Mouse (Mus musculus): ENCODE measurements around the gene Zfp729a. TPM values are rescaled to one million over a fixed set of nuclear protein-coding genes. Genes with fewer than 3 reads are reported as not detected.
A peak's percentile ranks its signal among the peaks of the same experiment; 100 is the strongest.
"Not testable (repeated sequence)": the region's sequence is repeated elsewhere in the genome, so short reads cannot be mapped to it uniquely, and the experiment has no call there.

Gene Zfp729a
- 4.2 and 5.1 TPM in 2 replicates for polyA plus RNA-seq (2012; rRNA removed)

DNA sequence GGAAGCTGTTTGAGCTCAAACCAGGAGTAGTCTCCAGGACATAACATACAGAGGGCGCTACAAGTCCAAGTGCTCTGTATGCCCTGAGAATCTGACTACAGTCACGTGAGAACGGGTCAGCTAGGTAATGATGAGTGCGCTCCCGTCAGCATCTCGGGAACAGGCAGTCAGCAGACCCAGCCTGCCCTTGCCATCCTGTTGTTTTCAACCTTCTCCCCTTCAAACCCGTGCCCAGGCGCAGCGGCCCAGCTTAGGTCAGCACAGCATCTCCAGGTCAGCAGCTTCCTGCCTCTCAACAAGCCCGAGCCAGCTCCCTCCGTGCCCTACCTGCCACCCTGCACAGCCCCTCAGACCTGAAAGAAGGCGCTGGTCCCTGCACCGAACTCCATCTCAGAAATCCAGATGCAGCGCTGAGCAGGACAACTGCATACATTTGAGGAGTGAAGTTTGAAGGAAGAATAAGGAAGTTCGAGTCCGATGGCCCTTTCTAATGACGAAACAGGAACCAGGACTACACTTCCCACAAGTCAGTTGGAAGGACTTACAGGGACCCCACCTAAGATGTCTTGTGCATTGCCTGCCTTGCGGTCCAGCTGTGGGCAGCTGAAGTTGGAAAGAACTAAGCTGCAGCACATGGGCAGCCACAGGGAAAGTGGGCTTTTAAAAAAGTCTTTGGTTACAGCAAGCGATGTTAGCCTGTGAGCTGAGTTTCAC lies at the start of gene Zfp729a, which contains the start of gene Gm49345:
TSS of gene Zfp729a (minus strand) at position 498 of the 714 bp plus-strand sequence.
TSS of gene Gm49345 (minus strand) at position 476 of the 714 bp plus-strand sequence.
- peak; percentile 48; the same call in 1 of the 2 replicates for TF ChIP-seq CTCF (IDR thresholded peaks at IDR 0.05; ENCODE audit: borderline replicate concordance, insufficient read depth, low read depth, low read length)
- no peak; the same call in 1 of the 2 replicates for TF ChIP-seq POLR2A (IDR thresholded peaks at IDR 0.05; ENCODE audit: borderline replicate concordance, insufficient read depth, low read length)

DNA sequence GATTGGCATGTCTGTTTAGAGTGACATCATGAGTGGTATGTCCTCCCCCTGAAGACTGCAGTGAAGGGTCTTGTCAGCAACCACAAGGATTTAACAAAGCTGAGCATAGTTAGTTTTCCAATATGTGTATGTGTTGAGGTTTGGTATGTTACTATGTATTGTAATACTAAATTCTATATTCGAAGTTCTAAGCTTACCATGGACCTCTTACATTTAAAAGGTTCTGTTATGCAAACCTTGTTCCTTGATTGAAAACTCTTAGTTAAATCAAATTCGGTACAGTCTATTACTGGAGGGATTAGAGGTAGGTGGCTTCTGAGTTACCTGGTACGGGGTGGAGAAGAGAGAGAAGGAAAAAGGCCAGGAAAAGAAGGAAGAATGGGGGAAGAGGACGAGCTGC lies 49.4 kb upstream of the Zfp729a start, which contains the start of gene Zfp738:
TSS of gene Zfp738 (minus strand) at position 101 of the 400 bp plus-strand sequence.
- no peak for TF ChIP-seq POLR2A (IDR thresholded peaks at IDR 0.05; ENCODE audit: borderline replicate concordance, insufficient read depth, low read length)
- no peak for TF ChIP-seq CTCF (IDR thresholded peaks at IDR 0.05; ENCODE audit: borderline replicate concordance, insufficient read depth, low read depth, low read length)
- H3K4me1 ChIP-seq (ENCODE audit: control insufficient read depth, insufficient read depth, low read length), result no peaks in the 10 kb centered on the region
- 77% methylated on average over 4 of the region's 4 CpGs for WGBS
- H3K27me3 ChIP-seq (ENCODE audit: control insufficient read depth, insufficient read depth, low read length), result no peaks in the 10 kb centered on the region
- no peak within 1 kb of the TSS for H3K27ac ChIP-seq (ENCODE audit: insufficient read depth, low read length)
- no peak for DNase-seq
- no peak within 1 kb of the TSS for H3K4me3 ChIP-seq (replicated peaks; ENCODE audit: insufficient read depth, low read depth, low read length)

More for the DNA sequence above, at the start of gene Zfp729a, which contains the start of gene Gm49345:
- DNase-seq, result peak; percentile 84 to 87
- no peaks in the 10 kb centered on the region for H3K4me1 ChIP-seq (ENCODE audit: control insufficient read depth, insufficient read depth, low read length)
- peak within 1 kb of the TSS; percentile 100 for H3K4me3 ChIP-seq (replicated peaks; ENCODE audit: insufficient read depth, low read depth, low read length)
- no peaks in the 10 kb centered on the region for H3K27me3 ChIP-seq (ENCODE audit: control insufficient read depth, insufficient read depth, low read length)
- under 1% methylated on average over 19 of the region's 19 CpGs for WGBS
- peak within 1 kb of the TSS; percentile 18; the same call in 1 of the 2 replicates for H3K27ac ChIP-seq (ENCODE audit: insufficient read depth, low read length)

DNA sequence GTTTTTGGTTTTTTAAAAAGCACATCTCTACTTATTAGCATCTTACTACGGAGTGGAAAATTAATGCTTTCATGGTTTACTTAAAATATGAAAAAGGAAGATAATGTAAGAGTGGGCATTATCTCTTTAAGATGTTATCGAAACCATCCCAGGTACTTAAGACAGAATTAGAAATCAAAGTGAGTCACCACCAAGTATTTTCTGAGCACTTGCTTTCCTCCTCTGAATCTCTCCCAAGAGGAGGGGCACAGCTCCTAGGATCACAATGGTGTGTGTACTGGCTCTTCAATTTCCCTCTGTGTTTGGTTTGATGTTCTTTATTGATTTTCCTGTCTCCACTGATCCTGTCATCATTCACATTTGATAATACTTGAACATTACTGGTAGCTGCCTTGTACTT lies 46.2 kb upstream of the Zfp729a start:
- peak in 1 of 2 experiments; percentile 6 for DNase-seq
- 34% methylated on average over 2 of the region's 2 CpGs for WGBS
- peak overlapping the region; percentile 94 for H3K4me3 ChIP-seq (replicated peaks; ENCODE audit: insufficient read depth, low read depth, low read length)
- not testable (repeated sequence) for H3K4me1 ChIP-seq (ENCODE audit: control insufficient read depth, insufficient read depth, low read length); H3K27ac ChIP-seq (ENCODE audit: insufficient read depth, low read length); H3K27me3 ChIP-seq (ENCODE audit: control insufficient read depth, insufficient read depth, low read length)

DNA sequence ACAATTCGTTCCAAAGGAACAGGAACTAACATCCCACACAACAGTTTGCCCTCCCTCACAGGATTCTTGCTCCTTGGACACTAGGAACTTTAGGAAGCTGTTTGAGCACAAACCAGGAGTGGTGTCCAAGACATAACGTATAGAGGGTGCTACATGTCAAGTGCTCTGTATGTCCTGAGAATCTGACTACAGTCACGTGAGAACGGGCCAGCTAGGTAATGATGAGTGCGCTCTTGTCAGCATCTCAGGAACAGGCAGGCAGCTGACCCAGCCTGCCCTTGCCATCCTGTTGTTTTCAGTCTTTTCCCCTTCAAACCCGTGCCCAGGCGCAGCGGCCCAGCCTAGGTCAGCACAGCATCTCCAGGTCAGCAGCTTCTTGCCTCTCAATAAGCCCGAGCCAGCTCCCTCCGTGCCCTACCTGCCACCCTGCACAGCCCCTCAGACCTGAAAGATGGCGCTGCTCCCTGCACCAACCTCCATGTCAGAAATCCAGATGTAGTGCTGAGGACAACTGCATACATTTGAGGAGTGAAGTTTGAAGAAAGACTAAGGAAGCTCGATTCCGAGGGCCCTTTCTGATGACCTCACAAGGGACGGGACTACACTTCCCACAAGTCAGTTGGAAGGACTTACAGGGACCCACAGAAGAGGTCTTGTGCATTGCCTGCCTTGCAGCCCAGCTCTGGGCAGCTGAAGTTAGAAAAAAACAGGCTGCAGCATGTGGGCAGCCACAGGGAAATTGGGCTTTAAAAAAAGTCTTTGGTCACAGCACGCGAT lies 45.6 kb upstream of the Zfp729a start:
- not testable (repeated sequence) for H3K27me3 ChIP-seq (ENCODE audit: control insufficient read depth, insufficient read depth, low read length); H3K4me1 ChIP-seq (ENCODE audit: control insufficient read depth, insufficient read depth, low read length)
- TF ChIP-seq POLR2A (IDR thresholded peaks at IDR 0.05; ENCODE audit: borderline replicate concordance, insufficient read depth, low read length), result peak; percentile 36; the same call in 1 of the 2 replicates
- DNase-seq, result peak; percentile 86 to 90
- Histone ChIP-seq H3K4me3 (replicated peaks; ENCODE audit: insufficient read depth, low read depth, low read length) (peak overlapping the region; percentile 94), H3K27ac (ENCODE audit: insufficient read depth, low read length) (peak overlapping the region; percentile 47)
- 6% methylated on average over 16 of the region's 16 CpGs for WGBS

DNA sequence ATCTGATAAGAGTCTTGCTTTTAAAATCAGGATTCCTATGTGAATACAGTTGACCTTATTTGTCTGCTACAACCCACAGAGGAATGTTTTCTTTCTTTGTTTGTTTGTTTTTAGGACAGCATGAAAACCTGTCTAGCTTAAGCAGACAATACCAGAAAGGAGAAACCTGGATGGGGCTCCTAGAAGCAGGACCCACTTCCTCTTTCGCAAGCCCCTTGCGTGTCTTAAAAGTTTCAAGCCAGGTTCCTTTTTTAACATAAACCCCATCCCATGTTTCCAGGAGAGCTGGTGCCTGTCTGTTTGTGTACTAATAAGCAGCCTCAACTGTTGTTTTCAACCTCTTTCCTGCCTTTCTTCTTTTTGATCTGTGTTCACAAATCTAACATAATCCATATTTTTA lies 37.3 kb upstream of the Zfp729a start:
- TF ChIP-seq POLR2A (IDR thresholded peaks at IDR 0.05; ENCODE audit: borderline replicate concordance, insufficient read depth, low read length), result no peak
- no peak for TF ChIP-seq CTCF (IDR thresholded peaks at IDR 0.05; ENCODE audit: borderline replicate concordance, insufficient read depth, low read depth, low read length)
- Histone ChIP-seq H3K27me3 (ENCODE audit: control insufficient read depth, insufficient read depth, low read length) (no peaks in the 10 kb centered on the region), H3K4me3 (replicated peaks; ENCODE audit: insufficient read depth, low read depth, low read length) (no peak overlapping the region), H3K4me1 (ENCODE audit: control insufficient read depth, insufficient read depth, low read length) (no peaks in the 10 kb centered on the region), H3K27ac (ENCODE audit: insufficient read depth, low read length) (no peak overlapping the region)
- 95% methylated on average over 2 of the region's 2 CpGs for whole genome bisulfite sequencing
- no peak for DNase-seq

DNA sequence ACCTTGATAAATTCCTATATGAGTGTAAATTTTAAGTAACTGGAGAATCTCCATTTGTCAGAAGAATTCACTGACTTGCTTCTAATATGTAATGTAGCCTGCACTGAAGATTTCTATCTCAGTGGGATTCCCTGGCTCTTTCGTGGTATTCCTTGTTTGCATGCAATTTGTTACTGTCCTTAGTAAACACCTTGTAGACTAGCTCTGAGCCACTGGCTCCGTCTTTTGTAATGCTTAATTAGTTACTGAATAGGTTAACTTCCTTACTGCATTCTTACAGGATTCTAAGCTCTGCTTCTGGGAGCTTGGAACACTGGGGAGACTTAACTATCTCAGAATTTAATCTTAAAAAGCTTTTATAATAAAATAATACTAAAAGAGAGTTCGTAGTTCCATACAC lies 14.9 kb upstream of the Zfp729a start:
- Histone ChIP-seq H3K4me1 (ENCODE audit: control insufficient read depth, insufficient read depth, low read length) (no peaks in the 10 kb centered on the region), H3K4me3 (replicated peaks; ENCODE audit: insufficient read depth, low read depth, low read length) (no peak overlapping the region), H3K27ac (ENCODE audit: insufficient read depth, low read length) (no peak overlapping the region), H3K27me3 (ENCODE audit: control insufficient read depth, insufficient read depth, low read length) (no peaks in the 10 kb centered on the region)
- no peak for TF ChIP-seq POLR2A (IDR thresholded peaks at IDR 0.05; ENCODE audit: borderline replicate concordance, insufficient read depth, low read length)
- no peak for TF ChIP-seq CTCF (IDR thresholded peaks at IDR 0.05; ENCODE audit: borderline replicate concordance, insufficient read depth, low read depth, low read length)
- 32% methylated on average over 3 of the region's 3 CpGs for WGBS
- DNase-seq, result no peak

DNA sequence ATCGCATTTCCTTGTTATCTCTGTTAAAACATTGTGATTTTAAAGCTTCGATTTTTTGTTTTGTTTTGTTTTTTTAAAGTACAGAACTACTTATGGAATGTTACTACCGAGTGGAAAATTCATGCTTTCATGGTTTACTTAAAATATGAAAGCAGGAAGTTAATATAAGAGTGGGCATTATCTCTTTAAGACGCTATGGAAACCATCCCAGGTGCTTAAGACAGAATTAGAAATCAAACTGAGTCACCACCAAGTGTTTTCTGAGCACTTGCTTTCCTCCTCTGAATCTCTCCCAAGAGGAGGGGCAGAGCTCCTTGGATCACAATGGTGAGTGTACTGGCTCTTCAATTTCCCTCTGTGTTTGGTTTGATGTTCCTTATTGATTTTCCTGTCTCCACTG lies 27.5 kb downstream of the Zfp729a start:
- WGBS, result 92% methylated on average over 4 of the region's 4 CpGs
- TF ChIP-seq POLR2A (IDR thresholded peaks at IDR 0.05; ENCODE audit: borderline replicate concordance, insufficient read depth, low read length) (no peak), CTCF (IDR thresholded peaks at IDR 0.05; ENCODE audit: borderline replicate concordance, insufficient read depth, low read depth, low read length) (no peak)
- Histone ChIP-seq H3K27me3 (ENCODE audit: control insufficient read depth, insufficient read depth, low read length) (no peaks in the 10 kb centered on the region), H3K27ac (ENCODE audit: insufficient read depth, low read length) (no peak overlapping the region), H3K4me3 (replicated peaks; ENCODE audit: insufficient read depth, low read depth, low read length) (no peak overlapping the region), H3K4me1 (ENCODE audit: control insufficient read depth, insufficient read depth, low read length) (no peaks in the 10 kb centered on the region)
- DNase-seq, result peak in 1 of 2 experiments; percentile 24

All from cerebellum, adult 2 months (tissue).